8 mouse cellular contexts compared by ENCODE assay signal in the genomic region with DNA sequence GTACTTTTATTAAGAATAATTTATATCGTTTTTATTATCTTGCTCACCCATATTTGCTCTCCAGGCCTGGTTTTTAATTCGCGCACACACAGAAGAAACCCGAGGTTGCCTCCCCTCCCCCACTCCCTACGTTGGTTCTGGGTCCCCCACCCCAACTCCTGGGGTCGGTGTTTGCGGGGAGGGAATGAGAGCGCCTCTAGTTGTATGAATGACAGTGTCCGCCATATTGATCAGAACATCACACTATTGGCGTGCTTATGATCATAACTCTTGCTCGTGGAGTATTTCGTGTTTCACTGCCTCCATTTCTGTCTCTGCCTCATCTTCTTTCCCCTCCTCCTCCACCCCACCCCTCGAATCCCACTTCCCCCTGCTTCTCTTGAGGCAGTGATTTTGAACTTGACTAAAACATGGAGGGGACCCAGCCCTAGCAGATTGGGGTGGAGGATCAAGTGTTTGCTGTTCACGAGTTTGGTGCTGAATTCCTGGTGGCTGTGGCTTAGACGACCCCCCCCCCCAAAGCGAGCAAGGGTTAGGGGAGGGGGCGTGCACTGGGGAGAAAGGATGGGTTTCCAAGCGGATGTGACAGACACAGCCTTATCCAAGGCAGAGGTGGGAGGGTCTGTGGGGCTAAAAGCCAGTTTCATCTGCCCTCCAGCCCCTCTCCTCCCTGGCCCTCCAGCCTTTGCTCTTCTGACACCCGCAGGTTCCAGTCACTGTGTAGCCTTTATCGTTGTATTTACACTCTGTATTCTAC. TPM values are rescaled to one million over a fixed set of nuclear protein-coding genes. Genes with fewer than 3 reads are reported as not detected.
DNase-seq lines count a peak whose midpoint lies in the region; ATAC-seq and TF ChIP-seq lines count a peak whose summit lies in the region.

No protein-coding gene starts in this region.

- peaks cover 8% of the 10 kb centered on the region; the same call in 1 of the 2 replicates for H3K36me3 ChIP-seq in forebrain, embryonic 14.5 days (ENCODE audit: control insufficient read depth, insufficient read depth, low read length)
- H3K36me3 ChIP-seq in midbrain, embryonic 13.5 days = 0 out of 2 replicates have a peak, but pooled peaks cover 5% of the 10 kb centered on the region

- no peaks in the 10 kb centered on the region for H3K9me3 ChIP-seq in forebrain, embryonic 14.5 days (replicated peaks; ENCODE audit: control insufficient read depth, low read length)
- H3K9me3 ChIP-seq in midbrain, embryonic 13.5 days = no peaks in the 10 kb centered on the region

- ATAC-seq in forebrain, embryonic 14.5 days = no peak
- ATAC-seq in midbrain, embryonic 13.5 days = no peak
- ATAC-seq in activated CD4-positive, CD25-positive, alpha-beta regulatory T cell, adult 4 months = no peak

- H3K4me3 ChIP-seq in layer of hippocampus, adult 2 months = peak overlapping the region; percentile 81
- peak overlapping the region; percentile 88 for H3K4me3 ChIP-seq in forebrain, embryonic 14.5 days (ENCODE audit: low read depth, low read length)
- peak overlapping the region; percentile 89 for H3K4me3 ChIP-seq in midbrain, embryonic 13.5 days (replicated peaks)

- no peak for TF ChIP-seq CTCF in layer of hippocampus, adult 2 months (conservative IDR thresholded peaks at IDR 0.05)

- H3K4me1 ChIP-seq in forebrain, embryonic 14.5 days (ENCODE audit: control insufficient read depth, insufficient read depth, low read length) = peaks cover 22% of the 10 kb centered on the region
- H3K4me1 ChIP-seq in midbrain, embryonic 13.5 days (replicated peaks) = peaks cover 49% of the 10 kb centered on the region

- peak overlapping the region; percentile 77 for H3K4me2 ChIP-seq in forebrain, embryonic 14.5 days (ENCODE audit: low read length)
- peak overlapping the region; percentile 90 for H3K4me2 ChIP-seq in midbrain, embryonic 13.5 days (replicated peaks)

- 2% methylated on average over 20 of the region's 20 CpGs for WGBS in forebrain, embryonic 14.5 days
- 6% methylated on average over 20 of the region's 20 CpGs for WGBS in midbrain, embryonic 13.5 days

- no peaks in the 10 kb centered on the region for H3K27me3 ChIP-seq in forebrain, embryonic 14.5 days (replicated peaks; ENCODE audit: control insufficient read depth, insufficient read depth, low read length)
- H3K27me3 ChIP-seq in midbrain, embryonic 13.5 days = 0 out of 2 replicates have a peak, but pooled peaks cover 4% of the 10 kb centered on the region

- peak overlapping the region; percentile 96 for H3K9ac ChIP-seq in forebrain, embryonic 14.5 days (ENCODE audit: low read length)
- H3K9ac ChIP-seq in midbrain, embryonic 13.5 days (replicated peaks) = peak overlapping the region; percentile 97

- peak overlapping the region; percentile 98 for H3K27ac ChIP-seq in layer of hippocampus, adult 2 months
- peak overlapping the region; percentile 96 for H3K27ac ChIP-seq in forebrain, embryonic 14.5 days (ENCODE audit: low read depth, low read length)
- peak overlapping the region; percentile 95 for H3K27ac ChIP-seq in midbrain, embryonic 13.5 days

- no peak for DNase-seq in layer of hippocampus, adult 2 months (ENCODE audit: low spot score in 2 of 2)
- DNase-seq in layer of hippocampus, adult 11-12 months (ENCODE audit: low spot score) = no peak
- DNase-seq in cerebellum, adult 11-12 months = peak; percentile 70
- DNase-seq in forebrain, embryonic 14.5 days (ENCODE audit: low spot score) = peak; percentile 66
- no peak for DNase-seq in spleen, postnatal 14 days (ENCODE audit: low spot score in 2 of 2)
- DNase-seq in kidney, adult 8-10 months = no peak

RNA-seq across cellular contexts. Expression of a gene that starts 2.1 kb away (rescaled TPM):
- 100 to 1,000 TPM; 662 to 678 TPM for total RNA-seq in layer of hippocampus, adult 2 months (2021)
- polyA plus RNA-seq in forebrain, embryonic 14.5 days (2014; fragmentation: Nextera tagmentation; extraction: Ambion mirVana) = 107 and 129 TPM in 2 replicates
- polyA plus RNA-seq in midbrain, embryonic 13.5 days (2015; fragmentation: Nextera tagmentation; extraction: Ambion mirVana) = 125 and 140 TPM in 2 replicates
- polyA plus RNA-seq in activated CD4-positive, CD25-positive, alpha-beta regulatory T cell, adult 4 months (2017; shearing (Covaris generic)) = 1 to 10 TPM in 1 of 2 experiments, not detected in 1; 1.0 TPM

Comparison
In these comparisons a context has a peak if more than half of its experiments do, and no peak if none do; other contexts are left out.
1. DNase-seq: peak in cerebellum, adult 11-12 months (single experiment) and forebrain, embryonic 14.5 days (single experiment); none in layer of hippocampus, adult 2 months (0 of 2), layer of hippocampus, adult 11-12 months (single experiment), spleen, postnatal 14 days (0 of 2) and kidney, adult 8-10 months (0 of 2).
2. RNA of a gene that starts 2.1 kb away (polyA plus RNA-seq): 125 to 140 TPM in midbrain, embryonic 13.5 days and 107 to 129 TPM in forebrain, embryonic 14.5 days; 1.0 TPM in activated CD4-positive, CD25-positive, alpha-beta regulatory T cell, adult 4 months; every median in the first group is over 10 times any median in the second.
3. Peak in every context shown above with its lines, with median percentiles within 50 percentile points of each other: H3K27ac ChIP-seq and H3K4me3 ChIP-seq.